Mouse (Mus musculus): ENCODE measurements around the gene Tldc1.

- TF ChIP-seq CTCF (IDR thresholded peaks at IDR 0.05; ENCODE audit: low read depth) (no peak), EP300 (optimal IDR thresholded peaks at IDR 0.05) (no peak)
Measured at GRCm38 (mm10) chr8:119807687-119808086, 29.5 kb upstream of the Tldc1 start.
